Mouse (Mus musculus): ENCODE results near the gene Dennd2a. TPM values are rescaled to one million over a fixed set of nuclear protein-coding genes. Genes with fewer than 3 reads are reported as not detected.

Gene Dennd2a
- polyA plus RNA-seq, 1 experiment from 2014 or later = 21.1 TPM

- H3K4me3 ChIP-seq (replicated peaks) = no peak overlapping the region
- no peaks in the 10 kb centered on the region for H3K9me3 ChIP-seq (replicated peaks)
- ATAC-seq (ENCODE audit: insufficient number of reproducible peaks, low FRiP score, low TSS enrichment, low read depth) = no peak
- peaks cover 25% of the 10 kb centered on the region for H3K4me1 ChIP-seq
- H3K4me2 ChIP-seq (replicated peaks) = no peak overlapping the region
- H3K9ac ChIP-seq = no peak overlapping the region
- 74% methylated on average over 4 of the region's 4 CpGs for WGBS
- peaks cover 41% of the 10 kb centered on the region for H3K36me3 ChIP-seq
- no peak overlapping the region for H3K27ac ChIP-seq (replicated peaks)
- no peaks in the 10 kb centered on the region for H3K27me3 ChIP-seq
Measured at GRCm38 (mm10) chr6:39472271-39472670, 85.4 kb downstream of the Dennd2a start.

DNA sequence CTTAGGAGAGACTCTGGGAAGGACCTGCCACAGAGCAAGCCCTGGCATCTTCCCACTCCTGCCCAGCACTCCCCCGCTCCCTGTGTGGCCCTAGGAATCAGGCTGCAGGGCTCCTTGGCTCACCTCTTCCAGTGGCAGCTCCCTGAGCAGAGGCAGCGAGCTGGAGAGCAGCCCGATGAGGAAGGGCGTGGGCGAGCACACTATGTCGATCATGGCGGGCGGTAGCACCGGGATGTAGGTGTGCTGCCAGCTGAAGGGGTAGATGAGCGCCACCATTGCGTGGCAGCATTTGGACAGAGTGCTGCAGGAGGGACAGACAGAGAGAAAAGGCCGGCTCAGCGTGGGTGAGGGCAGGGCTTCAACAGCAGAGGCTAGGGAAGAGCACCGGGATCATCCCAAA lies 87.6 kb downstream of the Dennd2a start:
- Histone ChIP-seq H3K27ac (replicated peaks) (no peak overlapping the region), H3K9ac (no peak overlapping the region), H3K9me3 (replicated peaks) (no peaks in the 10 kb centered on the region), H3K4me2 (replicated peaks) (no peak overlapping the region), H3K36me3 (peaks cover 40% of the 10 kb centered on the region), H3K27me3 (no peaks in the 10 kb centered on the region), H3K4me3 (replicated peaks) (no peak overlapping the region), H3K4me1 (peaks cover 22% of the 10 kb centered on the region)
- WGBS = 90% methylated on average over 14 of the region's 14 CpGs
- ATAC-seq (ENCODE audit: insufficient number of reproducible peaks, low FRiP score, low TSS enrichment, low read depth) = no peak

GRCm38 (mm10) chr6:39469427-39469826 lies 88.2 kb downstream of the Dennd2a start:
- Histone ChIP-seq H3K9ac (no peak overlapping the region), H3K9me3 (replicated peaks) (no peaks in the 10 kb centered on the region), H3K36me3 (peaks cover 46% of the 10 kb centered on the region), H3K4me3 (replicated peaks) (no peak overlapping the region), H3K27ac (replicated peaks) (no peak overlapping the region), H3K4me1 (peaks cover 16% of the 10 kb centered on the region), H3K4me2 (replicated peaks) (no peak overlapping the region), H3K27me3 (no peaks in the 10 kb centered on the region)
- ATAC-seq (ENCODE audit: insufficient number of reproducible peaks, low FRiP score, low TSS enrichment, low read depth) = no peak
- WGBS = 89% methylated on average over 5 of the region's 5 CpGs

DNA sequence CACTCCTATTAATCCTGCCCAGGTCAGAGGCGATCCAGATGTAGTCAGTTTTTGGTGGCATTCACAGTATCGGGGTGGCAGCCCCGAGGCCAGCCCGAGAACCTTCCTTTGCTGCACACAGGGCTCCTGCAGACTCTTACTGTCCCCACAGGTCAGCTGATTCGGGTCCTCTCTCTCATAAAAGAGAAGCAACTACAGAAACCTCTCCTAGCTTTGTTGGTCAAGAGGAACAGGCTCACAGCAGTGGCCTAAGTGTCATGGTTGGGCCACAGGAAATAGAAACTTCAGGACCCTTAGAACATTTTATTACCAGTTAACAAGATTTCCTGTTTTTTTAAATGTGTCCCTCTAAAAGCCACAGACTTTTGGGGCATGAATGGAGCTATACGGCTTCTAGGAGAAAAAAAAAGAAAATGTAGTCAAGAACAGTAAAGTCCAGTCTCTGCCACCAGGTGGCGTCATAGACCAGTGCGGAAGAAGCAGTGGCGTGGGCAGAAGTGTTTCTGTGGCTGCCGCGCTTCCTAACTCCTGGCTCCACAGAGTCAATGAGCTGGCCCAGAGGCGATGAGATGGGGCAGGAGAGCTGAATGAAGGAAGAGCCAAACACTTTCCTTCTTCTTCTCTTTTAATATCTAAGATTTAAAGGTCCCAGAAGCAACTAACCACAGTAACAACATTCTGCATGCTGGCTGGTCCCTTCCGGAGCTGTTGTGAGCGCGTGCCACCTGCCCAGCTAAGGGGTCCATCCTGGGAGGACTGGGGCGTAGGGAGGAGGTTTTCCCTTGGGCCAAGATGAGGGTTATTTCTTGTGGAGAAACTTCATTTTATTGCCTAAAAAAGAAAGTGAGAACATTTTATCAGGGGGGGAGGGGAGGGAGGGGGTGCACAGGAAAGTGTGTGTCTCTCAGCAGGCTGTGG lies 94.8 kb downstream of the Dennd2a start:
- ATAC-seq (ENCODE audit: insufficient number of reproducible peaks, low FRiP score, low TSS enrichment, low read depth) = no peak
- no peak overlapping the region for H3K4me3 ChIP-seq (replicated peaks)
- H3K9me3 ChIP-seq (replicated peaks) = no peaks in the 10 kb centered on the region
- H3K27me3 ChIP-seq = no peaks in the 10 kb centered on the region
- WGBS = 50% methylated on average over 16 of the region's 16 CpGs
- H3K36me3 ChIP-seq = peaks cover 32% of the 10 kb centered on the region
- no peak overlapping the region for H3K27ac ChIP-seq (replicated peaks)
- H3K4me2 ChIP-seq (replicated peaks) = no peak overlapping the region
- no peaks in the 10 kb centered on the region for H3K4me1 ChIP-seq
- no peak overlapping the region for H3K9ac ChIP-seq

- no peak overlapping the region for H3K4me3 ChIP-seq (replicated peaks)
- no peaks in the 10 kb centered on the region for H3K9me3 ChIP-seq (replicated peaks)
- no peak for ATAC-seq (ENCODE audit: insufficient number of reproducible peaks, low FRiP score, low TSS enrichment, low read depth)
- WGBS = 96% methylated on average over 11 of the region's 11 CpGs
- no peaks in the 10 kb centered on the region for H3K27me3 ChIP-seq
- H3K4me2 ChIP-seq (replicated peaks) = no peak overlapping the region
- H3K9ac ChIP-seq = no peak overlapping the region
- H3K4me1 ChIP-seq = no peaks in the 10 kb centered on the region
- H3K36me3 ChIP-seq = peaks cover 25% of the 10 kb centered on the region
- H3K27ac ChIP-seq (replicated peaks) = no peak overlapping the region
Measured at GRCm38 (mm10) chr6:39460040-39460439, 97.6 kb downstream of the Dennd2a start.

GRCm38 (mm10) chr6:39455339-39456160 lies 102.1 kb downstream of the Dennd2a start:
- Histone ChIP-seq H3K4me2 (replicated peaks) (no peak overlapping the region), H3K36me3 (peaks cover 7% of the 10 kb centered on the region), H3K9me3 (replicated peaks) (no peaks in the 10 kb centered on the region), H3K4me1 (no peaks in the 10 kb centered on the region), H3K27me3 (no peaks in the 10 kb centered on the region), H3K4me3 (replicated peaks) (no peak overlapping the region), H3K9ac (no peak overlapping the region), H3K27ac (replicated peaks) (no peak overlapping the region)
- no peak for ATAC-seq (ENCODE audit: insufficient number of reproducible peaks, low FRiP score, low TSS enrichment, low read depth)
- 78% methylated on average over 8 of the region's 8 CpGs for WGBS

GRCm38 (mm10) chr6:39454616-39455015 lies 103.1 kb downstream of the Dennd2a start:
- H3K27me3 ChIP-seq = no peaks in the 10 kb centered on the region
- no peak overlapping the region for H3K4me2 ChIP-seq (replicated peaks)
- no peaks in the 10 kb centered on the region for H3K9me3 ChIP-seq (replicated peaks)
- H3K36me3 ChIP-seq = no peaks in the 10 kb centered on the region
- no peak overlapping the region for H3K4me3 ChIP-seq (replicated peaks)
- WGBS = 54% methylated on average over 2 of the region's 2 CpGs
- no peak for ATAC-seq (ENCODE audit: insufficient number of reproducible peaks, low FRiP score, low TSS enrichment, low read depth)
- H3K9ac ChIP-seq = no peak overlapping the region
- H3K27ac ChIP-seq (replicated peaks) = no peak overlapping the region
- no peaks in the 10 kb centered on the region for H3K4me1 ChIP-seq

DNA sequence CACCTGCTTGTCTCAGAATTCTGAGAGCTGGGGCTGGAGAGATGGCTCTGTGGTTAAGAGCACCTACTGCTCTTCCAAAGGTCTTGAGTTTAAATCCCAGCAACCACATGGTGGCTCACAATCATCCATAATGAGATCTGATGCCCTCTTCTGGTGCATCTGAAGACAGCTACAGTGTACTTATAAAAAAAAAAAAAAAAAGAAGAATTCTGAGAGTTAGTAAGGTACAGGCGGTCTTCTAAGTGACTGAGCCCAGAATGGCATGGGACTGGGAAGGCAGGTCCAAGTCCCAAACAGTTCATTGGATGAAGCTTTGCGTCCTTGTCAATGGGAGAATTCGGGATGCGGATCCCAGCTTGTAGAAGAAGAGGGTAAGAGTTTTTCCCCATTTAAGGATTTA lies 104.1 kb downstream of the Dennd2a start:
- WGBS = 94% methylated on average over 4 of the region's 4 CpGs
- Histone ChIP-seq H3K36me3 (no peaks in the 10 kb centered on the region), H3K27me3 (no peaks in the 10 kb centered on the region), H3K4me2 (replicated peaks) (no peak overlapping the region), H3K9me3 (replicated peaks) (no peaks in the 10 kb centered on the region), H3K4me3 (replicated peaks) (no peak overlapping the region), H3K4me1 (no peaks in the 10 kb centered on the region), H3K27ac (replicated peaks) (no peak overlapping the region), H3K9ac (no peak overlapping the region)
- no peak for ATAC-seq (ENCODE audit: insufficient number of reproducible peaks, low FRiP score, low TSS enrichment, low read depth)

DNA sequence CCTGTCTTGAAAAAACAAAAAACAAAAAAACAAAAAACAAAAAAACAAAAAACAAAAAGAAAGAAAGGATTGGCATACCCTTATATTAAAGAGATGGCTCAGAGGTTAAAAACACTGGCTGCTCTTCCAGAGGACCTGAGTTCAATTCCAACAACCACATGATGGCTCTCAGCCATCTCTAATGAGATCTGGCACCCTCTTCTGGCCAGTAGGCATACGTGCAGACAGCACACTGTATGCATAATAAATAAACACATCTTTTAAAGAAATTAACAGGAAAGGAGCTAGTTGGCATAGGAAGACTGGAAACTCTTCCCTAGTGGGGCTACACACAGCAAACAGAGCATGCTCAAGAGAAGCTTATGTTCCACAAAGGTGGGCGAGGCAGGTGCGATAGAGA lies 106.6 kb downstream of the Dennd2a start:
- no peak overlapping the region for H3K4me3 ChIP-seq (replicated peaks)
- H3K9ac ChIP-seq = no peak overlapping the region
- no peaks in the 10 kb centered on the region for H3K36me3 ChIP-seq
- no peak for ATAC-seq (ENCODE audit: insufficient number of reproducible peaks, low FRiP score, low TSS enrichment, low read depth)
- no peaks in the 10 kb centered on the region for H3K9me3 ChIP-seq (replicated peaks)
- WGBS = 74% methylated on average over 3 of the region's 3 CpGs
- no peaks in the 10 kb centered on the region for H3K27me3 ChIP-seq
- no peak overlapping the region for H3K27ac ChIP-seq (replicated peaks)
- no peak overlapping the region for H3K4me2 ChIP-seq (replicated peaks)
- no peaks in the 10 kb centered on the region for H3K4me1 ChIP-seq

GRCm38 (mm10) chr6:39450580-39450979 lies 107.1 kb downstream of the Dennd2a start:
- Histone ChIP-seq H3K36me3 (no peaks in the 10 kb centered on the region), H3K9ac (no peak overlapping the region), H3K27me3 (no peaks in the 10 kb centered on the region), H3K9me3 (replicated peaks) (no peaks in the 10 kb centered on the region), H3K4me3 (replicated peaks) (no peak overlapping the region), H3K4me2 (replicated peaks) (no peak overlapping the region), H3K27ac (replicated peaks) (no peak overlapping the region), H3K4me1 (no peaks in the 10 kb centered on the region)
- WGBS = 90% methylated on average over 4 of the region's 4 CpGs
- ATAC-seq (ENCODE audit: insufficient number of reproducible peaks, low FRiP score, low TSS enrichment, low read depth) = no peak

DNA sequence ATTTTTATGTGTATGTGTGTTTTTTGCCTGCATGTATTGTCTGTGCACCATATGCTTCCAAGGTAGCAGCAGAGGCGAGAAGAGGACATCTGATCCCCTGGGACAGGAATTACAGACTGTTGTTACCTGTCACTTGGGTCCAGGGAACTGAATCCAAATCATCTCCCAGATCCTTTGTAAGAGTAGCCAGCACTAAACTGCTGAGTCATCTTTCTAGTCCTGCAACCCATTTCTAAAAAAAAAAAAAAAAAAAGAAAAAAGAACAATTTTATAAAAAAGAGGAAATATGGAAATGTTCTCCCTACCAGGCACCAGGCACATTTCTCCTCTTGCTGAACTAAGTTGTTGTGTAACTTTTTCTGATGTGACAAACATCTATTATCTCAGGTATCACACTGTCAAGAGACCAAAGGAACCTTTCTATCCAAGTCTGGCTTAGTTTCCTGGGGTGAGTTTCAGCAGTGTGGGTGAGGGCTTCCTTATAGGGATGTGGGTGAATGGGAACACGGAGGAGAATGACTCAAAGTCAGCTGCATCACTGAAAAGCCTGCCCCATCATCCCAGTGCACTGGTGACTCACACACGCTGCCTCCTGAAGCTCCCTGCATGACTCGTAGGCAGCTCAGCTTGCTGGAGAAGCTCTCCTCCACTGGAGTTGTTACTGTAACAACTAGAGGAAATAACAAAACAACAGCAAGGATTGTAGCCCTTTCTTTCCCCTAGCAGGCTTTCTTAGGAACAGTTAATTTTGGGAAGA lies 110.1 kb downstream of the Dennd2a start:
- WGBS = 45% methylated on average over 4 of the region's 4 CpGs
- H3K4me1 ChIP-seq = no peaks in the 10 kb centered on the region
- no peak for ATAC-seq (ENCODE audit: insufficient number of reproducible peaks, low FRiP score, low TSS enrichment, low read depth)
- H3K4me2 ChIP-seq (replicated peaks) = no peak overlapping the region
- no peaks in the 10 kb centered on the region for H3K36me3 ChIP-seq
- no peaks in the 10 kb centered on the region for H3K9me3 ChIP-seq (replicated peaks)
- H3K27me3 ChIP-seq = no peaks in the 10 kb centered on the region
- no peak overlapping the region for H3K27ac ChIP-seq (replicated peaks)
- no peak overlapping the region for H3K9ac ChIP-seq
- no peak overlapping the region for H3K4me3 ChIP-seq (replicated peaks)
